Mouse (Mus musculus): ENCODE results near the gene Plaur. TPM values are rescaled to one million over a fixed set of nuclear protein-coding genes. Genes with fewer than 3 reads are reported as not detected.
"Not testable (repeated sequence)": the region's sequence is repeated elsewhere in the genome, so short reads cannot be mapped to it uniquely, and the experiment has no call there.

Plaur gene
- polyA plus RNA-seq, 1 experiment from 2014 or later, result 17.6 TPM

- peak; percentile 91 for ATAC-seq (ENCODE audit: low read depth)
- peak within 1 kb of the TSS; percentile 83 for H3K4me3 ChIP-seq (ENCODE audit: low read length)
- under 1% methylated on average over 75 of the region's 84 CpGs for WGBS
- H3K27me3 ChIP-seq (ENCODE audit: control insufficient read depth, insufficient read depth, low read depth, low read length), result peaks cover 12% of the 10 kb centered on the region
- H3K9ac ChIP-seq (ENCODE audit: low read length), result peak within 1 kb of the TSS; percentile 98
- H3K9me3 ChIP-seq (ENCODE audit: control insufficient read depth, low read length), result no peaks in the 10 kb centered on the region
- H3K36me3 ChIP-seq (ENCODE audit: control insufficient read depth, insufficient read depth, low read length), result no peaks in the 10 kb centered on the region
- H3K4me1 ChIP-seq (replicated peaks; ENCODE audit: control insufficient read depth, insufficient read depth, low read length), result peaks cover 17% of the 10 kb centered on the region
- peak within 1 kb of the TSS; percentile 99 for H3K27ac ChIP-seq (ENCODE audit: low read length)
- peak within 1 kb of the TSS; percentile 68 for H3K4me2 ChIP-seq (ENCODE audit: low read depth, low read length)
Observed at GRCm38 (mm10) chr7:24506838-24507725, 44.8 kb downstream of the Plaur start, which contains the start of gene Zfp428. TSS of gene Zfp428 (plus strand) at chr7:24507006.

DNA sequence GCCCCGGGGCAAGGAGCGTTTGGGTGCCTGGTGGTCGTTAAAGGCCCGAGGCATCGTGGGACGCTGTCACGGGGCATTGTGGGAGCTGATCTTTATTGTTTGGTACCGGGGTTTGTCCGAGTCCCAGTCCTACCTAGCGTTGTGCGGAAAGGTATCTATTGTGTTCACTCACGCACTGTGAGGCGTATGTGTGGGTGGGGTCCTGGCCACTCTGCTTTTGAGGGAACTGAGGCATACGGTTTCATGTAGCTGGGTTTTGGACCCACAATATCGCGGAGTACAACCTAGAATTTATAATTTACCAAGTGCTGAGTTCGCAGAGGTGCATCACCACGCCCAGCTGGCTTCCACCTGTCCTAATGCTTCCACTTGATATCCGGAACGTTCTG is 45.4 kb downstream of the Plaur start:
- Histone ChIP-seq H3K27ac (ENCODE audit: low read length) (peak overlapping the region; percentile 99), H3K36me3 (ENCODE audit: control insufficient read depth, insufficient read depth, low read length) (no peaks in the 10 kb centered on the region), H3K4me2 (ENCODE audit: low read depth, low read length) (peak overlapping the region; percentile 68), H3K9me3 (ENCODE audit: control insufficient read depth, low read length) (no peaks in the 10 kb centered on the region), H3K27me3 (ENCODE audit: control insufficient read depth, insufficient read depth, low read depth, low read length) (peaks cover 6% of the 10 kb centered on the region), H3K4me1 (replicated peaks; ENCODE audit: control insufficient read depth, insufficient read depth, low read length) (peaks cover 17% of the 10 kb centered on the region), H3K4me3 (ENCODE audit: low read length) (peak overlapping the region; percentile 83), H3K9ac (ENCODE audit: low read length) (peak overlapping the region; percentile 98)
- ATAC-seq (ENCODE audit: low read depth), result peak; percentile 11; the same call in 1 of the 2 replicates
- WGBS, result under 1% methylated on average over 20 of the region's 20 CpGs

GRCm38 (mm10) chr7:24512355-24512754 is 50.1 kb downstream of the Plaur start, which contains the start of gene AC161166.1:
TSS of gene AC161166.1 (minus strand) at chr7:24512455.
- Histone ChIP-seq H3K9ac (ENCODE audit: low read length) (no peak within 1 kb of the TSS), H3K4me2 (ENCODE audit: low read depth, low read length) (no peak within 1 kb of the TSS), H3K27me3 (ENCODE audit: control insufficient read depth, insufficient read depth, low read depth, low read length) (no peaks in the 10 kb centered on the region), H3K4me3 (ENCODE audit: low read length) (no peak within 1 kb of the TSS), H3K9me3 (ENCODE audit: control insufficient read depth, low read length) (no peaks in the 10 kb centered on the region), H3K4me1 (replicated peaks; ENCODE audit: control insufficient read depth, insufficient read depth, low read length) (peaks cover 5% of the 10 kb centered on the region; the same call in 1 of the 2 replicates), H3K27ac (ENCODE audit: low read length) (no peak within 1 kb of the TSS), H3K36me3 (ENCODE audit: control insufficient read depth, insufficient read depth, low read length) (peaks cover 3% of the 10 kb centered on the region; the same call in 1 of the 2 replicates)
- WGBS, result 85% methylated on average over 7 of the region's 7 CpGs
- no peak for ATAC-seq (ENCODE audit: low read depth)

DNA sequence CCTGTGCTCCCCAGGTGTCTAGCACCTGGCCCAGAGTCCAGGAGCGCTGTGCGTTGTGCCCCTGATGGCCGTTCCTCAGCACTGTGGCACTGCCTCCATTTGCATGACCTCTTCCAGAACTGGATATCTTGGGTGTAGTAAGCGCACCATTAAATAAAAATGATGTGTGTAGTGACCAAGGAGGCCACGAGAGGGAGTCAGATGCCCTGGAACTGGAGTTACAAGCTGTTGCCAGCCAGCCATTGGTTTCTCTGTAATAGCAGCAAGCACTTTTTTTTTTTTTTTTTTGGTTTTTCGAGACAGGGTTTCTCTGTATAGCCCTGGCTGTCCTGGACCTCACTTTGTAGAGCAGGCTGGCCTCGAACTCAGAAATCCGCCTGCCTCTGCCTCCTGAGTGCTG is 54.0 kb downstream of the Plaur start:
- WGBS, result 76% methylated on average over 8 of the region's 8 CpGs
- H3K27ac ChIP-seq (ENCODE audit: low read length); H3K4me1 ChIP-seq (replicated peaks; ENCODE audit: control insufficient read depth, insufficient read depth, low read length); ATAC-seq (ENCODE audit: low read depth); H3K9me3 ChIP-seq (ENCODE audit: control insufficient read depth, low read length); H3K36me3 ChIP-seq (ENCODE audit: control insufficient read depth, insufficient read depth, low read length); H3K27me3 ChIP-seq (ENCODE audit: control insufficient read depth, insufficient read depth, low read depth, low read length); H3K9ac ChIP-seq (ENCODE audit: low read length); H3K4me2 ChIP-seq (ENCODE audit: low read depth, low read length); H3K4me3 ChIP-seq (ENCODE audit: low read length): not testable (repeated sequence)

DNA sequence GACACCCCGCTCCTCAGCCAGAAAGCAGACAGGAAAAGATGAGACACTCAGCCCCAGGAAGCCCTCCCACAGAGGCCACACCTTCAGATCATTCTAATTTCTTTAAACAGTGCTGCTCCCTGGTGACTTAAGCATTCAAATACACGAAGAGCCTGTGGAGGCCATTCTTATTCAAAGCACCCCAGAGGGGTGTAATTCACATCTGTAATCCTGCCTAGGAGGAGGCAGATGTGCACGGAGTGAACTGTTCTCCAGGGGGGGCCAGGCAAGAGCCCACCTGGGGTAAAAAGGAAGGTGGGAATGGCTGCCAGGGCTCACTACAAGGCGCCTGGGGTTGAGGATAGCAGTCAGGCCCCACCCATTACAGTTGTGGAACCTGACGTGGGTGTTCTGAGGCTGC is 54.8 kb downstream of the Plaur start:
- WGBS, result 53% methylated on average over 5 of the region's 5 CpGs
- Histone ChIP-seq H3K4me3 (ENCODE audit: low read length) (no peak overlapping the region), H3K9ac (ENCODE audit: low read length) (no peak overlapping the region), H3K4me2 (ENCODE audit: low read depth, low read length) (no peak overlapping the region), H3K27ac (ENCODE audit: low read length) (no peak overlapping the region), H3K4me1 (replicated peaks; ENCODE audit: control insufficient read depth, insufficient read depth, low read length) (no peaks in the 10 kb centered on the region), H3K27me3 (ENCODE audit: control insufficient read depth, insufficient read depth, low read depth, low read length) (no peaks in the 10 kb centered on the region), H3K36me3 (ENCODE audit: control insufficient read depth, insufficient read depth, low read length) (peaks cover 3% of the 10 kb centered on the region; the same call in 1 of the 2 replicates), H3K9me3 (ENCODE audit: control insufficient read depth, low read length) (no peaks in the 10 kb centered on the region)
- ATAC-seq (ENCODE audit: low read depth), result no peak

GRCm38 (mm10) chr7:24517654-24518053 is 55.4 kb downstream of the Plaur start:
- peaks cover 3% of the 10 kb centered on the region; the same call in 1 of the 2 replicates for H3K36me3 ChIP-seq (ENCODE audit: control insufficient read depth, insufficient read depth, low read length)
- H3K4me3 ChIP-seq (ENCODE audit: low read length), result no peak overlapping the region
- H3K4me1 ChIP-seq (replicated peaks; ENCODE audit: control insufficient read depth, insufficient read depth, low read length), result no peaks in the 10 kb centered on the region
- H3K27me3 ChIP-seq (ENCODE audit: control insufficient read depth, insufficient read depth, low read depth, low read length), result no peaks in the 10 kb centered on the region
- H3K9me3 ChIP-seq (ENCODE audit: control insufficient read depth, low read length), result no peaks in the 10 kb centered on the region
- H3K4me2 ChIP-seq (ENCODE audit: low read depth, low read length), result no peak overlapping the region
- H3K27ac ChIP-seq (ENCODE audit: low read length), result no peak overlapping the region
- H3K9ac ChIP-seq (ENCODE audit: low read length), result no peak overlapping the region
- WGBS, result 57% methylated on average over 6 of the region's 6 CpGs
- no peak for ATAC-seq (ENCODE audit: low read depth)

- no peak for ATAC-seq (ENCODE audit: low read depth)
- H3K9ac ChIP-seq (ENCODE audit: low read length), result no peak overlapping the region
- peaks cover 3% of the 10 kb centered on the region; the same call in 1 of the 2 replicates for H3K4me1 ChIP-seq (replicated peaks; ENCODE audit: control insufficient read depth, insufficient read depth, low read length)
- no peak overlapping the region for H3K4me2 ChIP-seq (ENCODE audit: low read depth, low read length)
- no peak overlapping the region for H3K27ac ChIP-seq (ENCODE audit: low read length)
- H3K4me3 ChIP-seq (ENCODE audit: low read length), result no peak overlapping the region
- WGBS, result 52% methylated on average over 3 of the region's 3 CpGs
- peaks cover 3% of the 10 kb centered on the region; the same call in 1 of the 2 replicates for H3K36me3 ChIP-seq (ENCODE audit: control insufficient read depth, insufficient read depth, low read length)
- H3K27me3 ChIP-seq (ENCODE audit: control insufficient read depth, insufficient read depth, low read depth, low read length), result no peaks in the 10 kb centered on the region
- no peaks in the 10 kb centered on the region for H3K9me3 ChIP-seq (ENCODE audit: control insufficient read depth, low read length)
Observed at GRCm38 (mm10) chr7:24519130-24519529, 56.8 kb downstream of the Plaur start.

DNA sequence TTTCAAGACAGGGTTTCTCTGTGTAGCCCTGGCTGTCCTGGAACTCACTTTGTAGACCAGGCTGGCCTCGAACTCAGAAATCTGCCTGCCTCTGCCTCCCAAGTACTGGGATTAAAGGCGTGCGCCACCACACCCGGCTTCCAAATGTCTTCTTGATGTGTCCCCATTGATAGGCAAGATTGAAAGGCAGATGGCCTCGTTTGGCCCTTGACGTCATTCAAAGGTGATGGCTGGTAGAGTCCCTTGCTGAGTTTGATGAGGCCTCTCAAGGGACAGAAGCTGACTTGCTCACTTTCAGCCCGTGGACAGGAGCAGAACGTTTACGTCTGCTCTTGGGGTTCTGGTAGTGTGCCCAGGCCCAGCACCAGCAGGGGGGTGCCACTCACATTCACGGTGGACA is 57.8 kb downstream of the Plaur start:
- ATAC-seq (ENCODE audit: low read depth); H3K9me3 ChIP-seq (ENCODE audit: control insufficient read depth, low read length); H3K4me3 ChIP-seq (ENCODE audit: low read length); H3K27ac ChIP-seq (ENCODE audit: low read length); H3K27me3 ChIP-seq (ENCODE audit: control insufficient read depth, insufficient read depth, low read depth, low read length); H3K36me3 ChIP-seq (ENCODE audit: control insufficient read depth, insufficient read depth, low read length); H3K4me2 ChIP-seq (ENCODE audit: low read depth, low read length); H3K4me1 ChIP-seq (replicated peaks; ENCODE audit: control insufficient read depth, insufficient read depth, low read length); H3K9ac ChIP-seq (ENCODE audit: low read length): not testable (repeated sequence)
- WGBS, result 85% methylated on average over 9 of the region's 10 CpGs

DNA sequence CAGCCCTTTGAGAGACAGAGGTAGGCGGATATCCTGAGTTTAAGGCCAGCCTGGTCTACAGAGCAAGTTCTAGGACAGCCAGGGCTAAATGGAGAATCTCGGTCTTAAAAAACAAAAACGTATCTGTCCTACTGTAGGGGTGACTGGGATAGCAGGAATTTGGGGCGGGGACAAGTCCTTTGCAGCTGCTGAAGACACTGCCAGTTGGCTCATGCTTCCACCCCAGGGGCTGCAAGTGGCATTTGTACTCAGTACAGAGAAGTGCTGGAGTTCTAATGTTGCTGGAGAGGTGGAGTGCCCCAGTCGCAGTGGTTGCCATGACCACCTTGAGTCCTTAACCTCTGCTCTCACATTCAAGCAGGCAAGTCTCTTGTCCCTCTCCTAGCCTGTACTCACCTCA is 60.5 kb downstream of the Plaur start:
- Histone ChIP-seq H3K9ac (ENCODE audit: low read length) (no peak overlapping the region), H3K4me3 (ENCODE audit: low read length) (no peak overlapping the region), H3K27me3 (ENCODE audit: control insufficient read depth, insufficient read depth, low read depth, low read length) (no peaks in the 10 kb centered on the region), H3K4me2 (ENCODE audit: low read depth, low read length) (no peak overlapping the region), H3K9me3 (ENCODE audit: control insufficient read depth, low read length) (no peaks in the 10 kb centered on the region), H3K36me3 (ENCODE audit: control insufficient read depth, insufficient read depth, low read length) (no peaks in the 10 kb centered on the region), H3K4me1 (replicated peaks; ENCODE audit: control insufficient read depth, insufficient read depth, low read length) (peaks cover 3% of the 10 kb centered on the region; the same call in 1 of the 2 replicates), H3K27ac (ENCODE audit: low read length) (peak overlapping the region; percentile 18; the same call in 1 of the 2 replicates)
- 44% methylated on average over 5 of the region's 5 CpGs for WGBS
- ATAC-seq (ENCODE audit: low read depth), result peak; percentile 79

Measured in lung, embryonic 16.5 days (tissue).